Mouse (Mus musculus) embryo, embryonic 11 days (tissue): ENCODE measurements around the gene Ulk1.

Experiments used
- DNase-seq: peaks from one replicate; pipeline ENCODE4 v3.0.0-alpha.2; 2015

Gene Ulk1

DNA sequence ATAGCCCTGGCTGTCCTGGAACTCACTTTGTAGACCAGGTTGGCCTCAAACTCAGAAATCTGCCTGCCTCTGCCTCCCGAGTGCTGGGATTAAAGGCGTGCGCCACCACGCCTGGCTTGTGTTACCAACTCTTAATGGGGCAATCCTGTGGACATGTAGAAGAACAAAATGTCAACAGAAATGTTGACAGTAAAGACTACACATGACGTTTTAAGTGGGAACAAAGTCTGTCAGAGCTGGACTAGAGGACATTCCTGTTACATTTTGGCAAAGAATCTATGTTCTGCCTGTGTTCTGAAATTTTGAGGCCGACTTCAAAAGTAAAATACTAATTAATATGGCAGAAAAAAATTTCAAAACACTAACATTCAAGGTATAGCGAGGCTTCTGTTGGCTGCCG lies 46.0 kb downstream of the Ulk1 start:
- no peak for DNase-seq

DNA sequence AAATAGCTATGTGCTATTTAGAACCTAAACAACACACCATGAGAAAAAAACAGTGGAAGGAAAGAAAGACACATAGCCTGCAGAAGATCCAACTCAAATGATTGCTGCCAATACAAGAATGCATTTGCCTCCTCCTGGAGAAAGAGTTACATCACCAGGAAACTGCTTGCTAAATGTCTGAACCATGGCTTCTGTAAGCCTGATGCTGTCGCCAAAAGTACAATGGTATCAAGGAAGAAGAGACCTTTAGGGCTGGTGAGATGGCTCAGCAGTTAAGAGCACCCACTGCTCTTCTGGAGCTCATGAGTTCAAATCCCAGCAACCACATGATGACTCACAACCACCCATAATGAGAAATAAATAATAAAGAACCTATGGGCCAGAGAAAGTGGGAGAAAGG lies 64.9 kb downstream of the Ulk1 start:
- DNase-seq = no peak

DNA sequence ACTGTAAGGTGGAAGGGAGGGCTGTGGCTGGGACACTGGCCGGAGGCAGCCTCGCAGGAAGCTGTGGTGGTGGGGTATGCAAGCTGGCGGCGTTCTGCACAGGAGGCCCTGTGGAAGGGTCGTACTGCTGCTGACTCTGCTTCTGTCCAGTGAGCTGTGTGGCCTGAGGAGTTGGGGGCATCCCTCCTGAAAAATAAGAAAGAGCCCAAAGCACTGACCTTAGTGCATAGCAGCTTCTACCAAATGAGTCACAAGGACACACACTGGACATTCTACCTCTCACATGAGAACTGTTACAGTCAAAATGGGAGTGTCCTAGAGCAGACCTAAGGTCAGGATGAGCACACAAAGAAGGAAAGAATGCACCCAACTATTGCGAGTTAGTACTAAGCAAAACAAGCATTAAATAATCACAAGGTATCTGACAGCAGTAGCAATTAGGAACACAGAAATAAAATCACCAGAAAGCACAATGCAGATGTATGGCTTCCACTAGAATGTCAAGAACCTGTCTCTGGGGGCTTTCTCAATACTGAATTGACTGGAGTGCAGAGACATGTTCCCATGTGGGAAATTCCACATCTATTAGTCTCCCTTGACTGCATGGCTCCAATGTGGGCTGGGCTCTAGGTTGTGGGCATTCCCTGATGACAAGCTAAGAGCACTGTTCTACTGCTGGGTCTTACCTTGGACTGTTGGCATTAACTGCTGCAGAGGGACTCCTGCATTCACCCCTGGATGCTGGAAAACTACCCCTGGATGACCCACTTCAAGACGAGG lies 70.2 kb downstream of the Ulk1 start:
- no peak for DNase-seq

DNA sequence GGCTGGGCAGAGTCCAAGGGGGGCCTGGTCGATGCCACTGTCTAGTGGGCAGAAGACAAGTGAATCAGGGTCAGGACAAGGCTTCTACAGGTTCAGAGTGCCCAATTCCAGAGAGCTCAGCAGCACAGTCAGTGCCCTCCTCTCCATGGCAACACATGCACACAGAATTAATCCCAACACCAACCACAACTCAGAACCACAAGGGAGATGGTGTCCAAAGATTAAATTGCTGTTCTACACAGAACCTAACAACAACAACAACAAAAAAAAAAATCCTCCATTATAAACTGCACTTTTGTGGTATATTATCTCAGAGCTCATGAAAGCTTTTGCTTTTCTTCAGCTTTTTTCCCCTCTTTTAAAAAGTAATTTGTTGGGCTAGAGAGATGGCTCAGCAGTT lies 74.3 kb downstream of the Ulk1 start:
- DNase-seq = no peak
